Mouse (Mus musculus) thymus, postnatal 25 days (tissue): ENCODE data around the gene Il6st.

Experiments
- DNase-seq: peaks from one replicate; pipeline ENCODE4 v3.0.0; 2022

Gene Il6st

GRCm38 (mm10) chr13:112463868-112464625 is at the start of gene Il6st:
Il6st (plus strand) TSS chr13:112464070.
- DNase-seq = peak; percentile 94

GRCm38 (mm10) chr13:112415896-112416295 is 48.0 kb upstream of the Il6st start:
- no peak for DNase-seq

GRCm38 (mm10) chr13:112416410-112417162 is 47.3 kb upstream of the Il6st start:
- no peak for DNase-seq

GRCm38 (mm10) chr13:112417163-112417523 is 46.7 kb upstream of the Il6st start:
- no peak for DNase-seq

- DNase-seq = peak; percentile 66
These were observed 45.9 kb upstream of the Il6st start for GRCm38 (mm10) chr13:112417861-112418423.

- peak; percentile 55 for DNase-seq
These were observed 45.3 kb upstream of the Il6st start for GRCm38 (mm10) chr13:112418595-112418994.

- DNase-seq = peak; percentile 75
These were observed 39.7 kb upstream of the Il6st start for GRCm38 (mm10) chr13:112424212-112424611.

GRCm38 (mm10) chr13:112424635-112425034 is 39.2 kb upstream of the Il6st start:
- peak; percentile 74 for DNase-seq

- DNase-seq = peak; percentile 52
These were observed 38.7 kb upstream of the Il6st start for GRCm38 (mm10) chr13:112425181-112425654.

- DNase-seq = peak; percentile 66
These were observed 37.4 kb upstream of the Il6st start for GRCm38 (mm10) chr13:112426265-112427135.

- peak; percentile 53 for DNase-seq
These were observed 36.8 kb upstream of the Il6st start for GRCm38 (mm10) chr13:112427136-112427470.

- peak; percentile 68 for DNase-seq
These were observed 36.3 kb upstream of the Il6st start for GRCm38 (mm10) chr13:112427521-112427920.

- peak; percentile 71 for DNase-seq
These were observed 30.6 kb upstream of the Il6st start for GRCm38 (mm10) chr13:112433271-112433670.

- no peak for DNase-seq
These were observed 28.4 kb upstream of the Il6st start for GRCm38 (mm10) chr13:112435241-112436075.

- no peak for DNase-seq
These were observed 27.6 kb upstream of the Il6st start for GRCm38 (mm10) chr13:112436288-112436687.

- DNase-seq = peak; percentile 47
These were observed 25.6 kb upstream of the Il6st start for GRCm38 (mm10) chr13:112438001-112438868.

- peak; percentile 62 for DNase-seq
These were observed 24.6 kb upstream of the Il6st start for GRCm38 (mm10) chr13:112439105-112439818.

GRCm38 (mm10) chr13:112439917-112440361 is 23.9 kb upstream of the Il6st start:
- peak; percentile 93 for DNase-seq

- no peak for DNase-seq
These were observed 23.2 kb upstream of the Il6st start for GRCm38 (mm10) chr13:112440668-112441067.
